Mouse (Mus musculus) ovary, adult 18-20 months (tissue): ENCODE measurements at regions not wholly inside any gene's neighbourhood (a gene's known extent, or its start where the extent isn't known, plus 50 kb on each side); places are given as distances from the start of the nearest gene placed in this dataset.

Experiments
- DNase-seq: peaks from one replicate; pipeline ENCODE4 v3.0.0; 2022; ENCODE audit warnings: low spot score, mixed read lengths

GRCm38 (mm10) chr1:72046072-72046471 lies 166.0 kb downstream of the Mreg start:
- no peak for DNase-seq

- DNase-seq: no peak
Observed at GRCm38 (mm10) chr1:72038518-72038917, 173.6 kb downstream of the Mreg start.

- no peak for DNase-seq
Observed at GRCm38 (mm10) chr1:72036600-72036999, 175.5 kb downstream of the Mreg start.

GRCm38 (mm10) chr1:72036141-72036540 lies 176.0 kb downstream of the Mreg start:
- no peak for DNase-seq

GRCm38 (mm10) chr1:72033941-72034340 lies 178.2 kb downstream of the Mreg start:
- no peak for DNase-seq

GRCm38 (mm10) chr1:72032214-72032613 lies 179.9 kb downstream of the Mreg start:
- no peak for DNase-seq

GRCm38 (mm10) chr1:72030763-72031405 lies 181.2 kb downstream of the Mreg start:
- no peak for DNase-seq

GRCm38 (mm10) chr1:72029625-72030024 lies 182.5 kb downstream of the Mreg start:
- no peak for DNase-seq

GRCm38 (mm10) chr1:72026861-72027260 lies 185.2 kb downstream of the Mreg start:
- DNase-seq: no peak

GRCm38 (mm10) chr1:72022631-72023030 lies 189.5 kb downstream of the Mreg start:
- no peak for DNase-seq

- DNase-seq: no peak
Observed at GRCm38 (mm10) chr1:72018479-72019222, 193.5 kb downstream of the Mreg start.

GRCm38 (mm10) chr1:72017814-72018478 lies 194.2 kb downstream of the Mreg start:
- DNase-seq: no peak

GRCm38 (mm10) chr1:72015471-72015870 lies 196.6 kb downstream of the Mreg start:
- DNase-seq: no peak

- no peak for DNase-seq
Observed at GRCm38 (mm10) chr1:72014580-72014979, 197.5 kb downstream of the Mreg start.

- DNase-seq: no peak
Observed at GRCm38 (mm10) chr1:72013863-72014262, 198.2 kb downstream of the Mreg start.

GRCm38 (mm10) chr1:72012710-72013109 lies 199.4 kb downstream of the Mreg start:
- peak; percentile 51 for DNase-seq

- no peak for DNase-seq
Observed at GRCm38 (mm10) chr1:72009270-72009928, 202.7 kb downstream of the Mreg start.

- no peak for DNase-seq
Observed at GRCm38 (mm10) chr1:72006696-72007291, 205.3 kb downstream of the Mreg start.

GRCm38 (mm10) chr1:72005956-72006355 lies 206.2 kb downstream of the Mreg start:
- DNase-seq: no peak

- DNase-seq: no peak
Observed at GRCm38 (mm10) chr1:72005550-72005949, 206.6 kb downstream of the Mreg start.

GRCm38 (mm10) chr1:72003424-72004278 lies 208.5 kb downstream of the Mreg start:
- DNase-seq: no peak
